Mouse (Mus musculus): ENCODE results near the gene Nkiras1. TPM values are rescaled to one million over a fixed set of nuclear protein-coding genes. Genes with fewer than 3 reads are reported as not detected.

Nkiras1 gene
- polyA plus RNA-seq, 1 experiment from 2014 or later: 43.1 TPM

DNA sequence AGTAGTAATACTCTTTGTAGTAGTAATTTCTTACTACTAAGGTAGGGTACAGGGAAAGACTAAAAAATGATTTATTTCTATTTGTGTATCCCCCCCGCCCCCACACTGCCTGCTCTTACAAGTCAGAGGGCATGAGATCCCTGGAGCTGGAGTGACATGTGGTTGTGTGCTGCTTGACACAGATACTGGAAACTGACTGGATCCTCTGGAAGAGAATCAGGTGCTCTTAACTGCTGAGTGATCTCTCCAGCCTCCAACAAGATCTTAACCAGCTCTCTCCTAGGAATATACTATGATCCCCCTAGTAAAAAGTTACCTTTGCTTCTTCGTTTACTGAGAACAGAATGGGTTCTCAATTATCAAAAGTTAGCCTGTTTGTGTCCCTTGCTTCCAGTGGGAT lies 15.5 kb downstream of the Nkiras1 start:
- WGBS: 93% methylated on average over 2 of the region's 2 CpGs
- no peak for ATAC-seq (ENCODE audit: low FRiP score)
- Histone ChIP-seq H3K27me3 (no peaks in the 10 kb centered on the region), H3K36me3 (peaks cover 10% of the 10 kb centered on the region; the same call in 1 of the 2 replicates), H3K9me3 (no peaks in the 10 kb centered on the region), H3K9ac (no peak overlapping the region), H3K4me1 (replicated peaks) (no peaks in the 10 kb centered on the region), H3K4me3 (no peak overlapping the region), H3K4me2 (no peak overlapping the region), H3K27ac (no peak overlapping the region)

DNA sequence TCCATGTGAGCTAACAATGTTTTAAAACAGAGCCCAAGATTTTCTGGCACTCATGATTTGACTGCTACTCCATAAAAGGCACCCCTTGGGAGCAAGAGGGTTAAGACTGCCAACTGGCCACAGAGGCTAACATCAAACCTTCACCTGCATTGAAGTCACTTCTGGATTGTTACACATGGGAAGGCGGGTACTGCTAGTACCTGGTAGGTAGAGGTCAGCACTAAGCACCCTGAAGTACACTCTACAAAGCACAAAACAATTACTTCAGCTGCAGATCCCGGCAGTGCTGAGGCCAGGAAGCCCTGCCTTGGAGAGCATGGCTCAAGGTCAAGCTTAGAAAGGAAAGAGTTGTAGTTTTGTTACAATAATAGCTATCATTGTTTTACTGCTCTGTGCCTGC lies 16.5 kb downstream of the Nkiras1 start:
- WGBS: 84% methylated on average over 2 of the region's 2 CpGs
- Histone ChIP-seq H3K4me3 (no peak overlapping the region), H3K9me3 (no peaks in the 10 kb centered on the region), H3K4me1 (replicated peaks) (no peaks in the 10 kb centered on the region), H3K4me2 (no peak overlapping the region), H3K36me3 (peaks cover 3% of the 10 kb centered on the region; the same call in 1 of the 2 replicates), H3K27me3 (no peaks in the 10 kb centered on the region), H3K9ac (no peak overlapping the region), H3K27ac (no peak overlapping the region)
- ATAC-seq (ENCODE audit: low FRiP score): no peak

DNA sequence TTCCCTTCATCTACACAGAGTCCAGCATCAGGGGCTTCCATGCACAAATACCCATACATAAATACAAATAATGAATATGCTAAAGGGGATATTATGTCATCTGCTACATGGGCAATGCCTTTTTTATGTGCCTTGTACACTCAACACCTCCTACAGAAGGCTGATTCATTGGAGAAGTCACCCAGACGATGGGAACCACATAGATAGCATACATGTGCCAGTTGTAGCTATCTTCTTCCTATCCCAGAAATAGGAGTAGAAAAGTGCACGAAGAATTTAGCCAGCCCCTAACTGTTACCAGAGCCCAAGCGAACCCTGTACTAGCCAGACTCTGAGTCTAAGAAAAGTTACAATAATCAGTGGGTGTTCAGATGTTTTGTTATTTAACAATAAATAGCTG lies 21.2 kb downstream of the Nkiras1 start:
- Histone ChIP-seq H3K27ac (no peak overlapping the region), H3K4me3 (no peak overlapping the region), H3K4me1 (replicated peaks) (no peaks in the 10 kb centered on the region), H3K9ac (no peak overlapping the region), H3K27me3 (no peaks in the 10 kb centered on the region), H3K36me3 (no peaks in the 10 kb centered on the region), H3K4me2 (no peak overlapping the region), H3K9me3 (no peaks in the 10 kb centered on the region)
- no peak for ATAC-seq (ENCODE audit: low FRiP score)
- 91% methylated on average over 3 of the region's 3 CpGs for WGBS

DNA sequence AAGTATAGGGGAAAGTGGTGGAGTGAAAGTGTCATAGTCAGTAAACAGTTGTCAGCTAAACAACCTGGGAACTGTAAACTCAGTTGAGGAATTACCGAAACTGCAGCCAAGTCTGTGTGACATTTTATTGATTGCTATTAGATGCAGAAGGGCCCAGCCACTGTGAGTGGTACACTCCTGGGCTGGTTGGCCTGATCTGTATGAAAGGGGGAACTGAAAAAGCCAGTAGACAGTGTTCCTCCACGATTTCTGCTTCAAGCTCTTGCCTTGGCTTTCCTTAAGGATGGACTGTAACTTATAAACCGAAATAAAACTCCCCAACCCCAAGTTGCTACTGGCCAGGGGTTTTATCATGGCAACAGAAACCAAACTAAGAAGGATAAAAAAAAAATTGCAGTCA lies 21.6 kb downstream of the Nkiras1 start:
- Histone ChIP-seq H3K27me3 (no peaks in the 10 kb centered on the region), H3K4me3 (no peak overlapping the region), H3K4me2 (no peak overlapping the region), H3K9ac (no peak overlapping the region), H3K4me1 (replicated peaks) (no peaks in the 10 kb centered on the region), H3K27ac (no peak overlapping the region), H3K9me3 (no peaks in the 10 kb centered on the region), H3K36me3 (no peaks in the 10 kb centered on the region)
- WGBS: 91% methylated on average over 3 of the region's 3 CpGs
- ATAC-seq (ENCODE audit: low FRiP score): no peak

DNA sequence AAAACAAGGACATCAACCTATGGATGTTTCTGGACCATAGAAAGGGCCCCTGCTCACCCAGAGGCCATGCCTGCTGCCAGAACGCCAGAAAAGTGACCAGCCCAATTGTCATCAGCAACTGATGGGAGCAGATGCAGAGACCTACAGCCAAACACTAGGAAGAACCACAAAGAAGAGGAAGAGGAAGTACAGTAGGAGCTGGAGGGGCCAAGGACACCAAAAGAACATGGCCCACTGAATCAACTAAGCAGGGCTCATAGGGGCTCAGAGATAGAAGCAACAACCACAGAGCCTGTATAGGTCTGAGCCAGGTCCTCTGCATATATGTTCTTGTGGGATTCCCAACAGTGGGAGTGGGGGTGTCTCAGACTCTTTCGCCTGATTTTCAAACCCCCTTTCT lies 26.5 kb downstream of the Nkiras1 start:
- no peaks in the 10 kb centered on the region for H3K36me3 ChIP-seq
- 93% methylated on average over 2 of the region's 2 CpGs for WGBS
- no peak overlapping the region for H3K9ac ChIP-seq

DNA sequence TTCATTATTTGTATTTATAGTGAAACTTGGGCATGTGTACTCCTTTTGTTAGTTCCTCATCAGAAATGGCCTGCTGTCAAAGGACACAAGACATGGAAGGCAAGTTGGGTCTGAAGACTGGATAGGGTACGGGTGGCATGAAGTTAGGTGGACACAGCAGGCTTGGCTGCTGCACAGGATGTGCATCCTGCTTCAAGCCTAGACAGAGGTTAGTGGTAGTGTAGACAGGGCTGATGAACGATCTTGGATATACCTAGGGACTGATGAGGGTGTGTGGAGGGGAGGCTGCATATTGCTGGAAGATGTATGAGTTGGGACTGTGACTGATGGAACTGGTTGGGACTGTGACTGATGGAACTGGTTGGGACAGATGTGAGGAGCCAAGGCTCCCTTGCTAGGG lies 27.9 kb downstream of the Nkiras1 start:
- H3K27me3 ChIP-seq: no peaks in the 10 kb centered on the region
- H3K4me2 ChIP-seq: no peak overlapping the region
- H3K36me3 ChIP-seq: no peaks in the 10 kb centered on the region
- no peaks in the 10 kb centered on the region for H3K9me3 ChIP-seq
- H3K27ac ChIP-seq: no peak overlapping the region
- H3K4me3 ChIP-seq: no peak overlapping the region
- H3K9ac ChIP-seq: no peak overlapping the region
- WGBS: 92% methylated on average over 2 of the region's 2 CpGs
- ATAC-seq (ENCODE audit: low FRiP score): no peak
- H3K4me1 ChIP-seq (replicated peaks): 0 out of 2 replicates have a peak, but pooled peaks cover 4% of the 10 kb centered on the region

More for the DNA sequence above, 26.5 kb downstream of the Nkiras1 start:
- Histone ChIP-seq H3K4me3 (no peak overlapping the region), H3K27ac (no peak overlapping the region), H3K4me1 (replicated peaks) (0 out of 2 replicates have a peak, but pooled peaks cover 4% of the 10 kb centered on the region), H3K9me3 (no peaks in the 10 kb centered on the region), H3K27me3 (no peaks in the 10 kb centered on the region), H3K4me2 (no peak overlapping the region)
- no peak for ATAC-seq (ENCODE audit: low FRiP score)

DNA sequence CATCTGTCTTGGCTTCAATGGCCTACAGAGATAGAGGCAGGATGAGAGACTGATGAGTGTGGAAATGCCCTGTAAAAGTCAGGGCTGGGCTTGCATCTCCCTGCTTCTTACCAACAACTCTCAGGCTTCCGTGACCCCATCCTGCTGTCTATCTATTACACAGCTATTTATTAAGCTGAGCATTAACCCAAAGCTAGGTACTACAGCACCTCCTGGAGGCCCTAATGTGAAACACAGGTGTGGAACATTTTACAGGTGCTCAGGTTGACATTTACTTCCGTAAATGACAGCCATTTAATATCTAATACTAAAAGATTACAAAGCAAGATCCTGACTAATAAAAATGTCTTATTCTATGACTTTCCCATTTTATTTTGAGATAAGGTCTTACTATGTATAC lies 29.7 kb downstream of the Nkiras1 start:
- no peak overlapping the region for H3K9ac ChIP-seq
- 94% methylated on average over 2 of the region's 2 CpGs for WGBS
- ATAC-seq (ENCODE audit: low FRiP score): no peak

DNA sequence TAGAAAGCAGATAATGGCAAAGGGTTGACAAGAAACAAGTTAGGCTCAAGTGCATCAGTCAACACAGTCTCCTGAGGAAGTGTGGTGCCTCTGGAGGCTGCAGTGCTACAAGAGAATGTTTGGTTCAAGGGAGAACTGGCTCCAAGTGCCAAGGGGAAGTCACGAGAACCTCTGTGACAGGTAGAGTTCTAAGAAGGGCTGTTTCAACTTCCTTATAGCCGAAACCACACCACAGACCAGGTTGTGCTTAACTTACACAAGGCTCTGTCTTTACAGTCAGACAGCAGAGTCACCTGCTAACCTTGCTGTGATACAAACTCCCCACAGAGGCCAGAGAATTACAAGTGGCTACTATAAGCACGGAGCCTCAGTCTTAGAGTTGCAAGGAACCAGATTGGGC lies 30.7 kb downstream of the Nkiras1 start:
- H3K4me1 ChIP-seq (replicated peaks): 0 out of 2 replicates have a peak, but pooled peaks cover 4% of the 10 kb centered on the region
- H3K27me3 ChIP-seq: no peaks in the 10 kb centered on the region
- peaks cover 8% of the 10 kb centered on the region; the same call in 1 of the 2 replicates for H3K36me3 ChIP-seq
- H3K4me2 ChIP-seq: no peak overlapping the region
- no peak overlapping the region for H3K4me3 ChIP-seq
- ATAC-seq (ENCODE audit: low FRiP score): no peak
- no peak overlapping the region for H3K9ac ChIP-seq
- no peak overlapping the region for H3K27ac ChIP-seq
- no peaks in the 10 kb centered on the region for H3K9me3 ChIP-seq
- 85% methylated on average over 3 of the region's 3 CpGs for WGBS

More for the DNA sequence above, 29.7 kb downstream of the Nkiras1 start:
- 0 out of 2 replicates have a peak, but pooled peaks cover 4% of the 10 kb centered on the region for H3K4me1 ChIP-seq (replicated peaks)
- no peaks in the 10 kb centered on the region for H3K27me3 ChIP-seq
- no peak overlapping the region for H3K27ac ChIP-seq
- H3K4me2 ChIP-seq: no peak overlapping the region
- peaks cover 3% of the 10 kb centered on the region; the same call in 1 of the 2 replicates for H3K36me3 ChIP-seq
- no peak overlapping the region for H3K4me3 ChIP-seq
- no peaks in the 10 kb centered on the region for H3K9me3 ChIP-seq

DNA sequence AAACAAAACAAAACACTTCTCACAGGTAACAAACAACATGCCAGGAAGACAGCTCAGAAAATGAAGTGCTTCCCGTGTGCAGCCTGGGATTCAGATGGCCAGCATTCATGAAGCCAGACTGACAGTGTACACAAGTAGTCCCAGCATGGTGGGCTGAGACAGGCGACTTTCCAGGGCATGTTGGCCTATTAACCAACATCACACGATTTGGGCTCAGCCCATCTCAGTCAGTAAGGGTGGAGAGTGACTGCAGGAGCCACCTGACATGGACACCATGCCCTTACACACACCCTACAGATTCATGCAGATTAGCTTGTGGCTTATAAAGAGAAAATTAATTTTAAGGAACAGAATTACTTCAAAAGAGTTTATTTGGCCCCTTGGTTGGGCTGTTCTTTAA lies 31.8 kb downstream of the Nkiras1 start:
- WGBS: 87% methylated on average over 3 of the region's 3 CpGs
- H3K4me1 ChIP-seq (replicated peaks): 0 out of 2 replicates have a peak, but pooled peaks cover 4% of the 10 kb centered on the region
- no peak overlapping the region for H3K27ac ChIP-seq
- no peak overlapping the region for H3K4me3 ChIP-seq
- H3K27me3 ChIP-seq: no peaks in the 10 kb centered on the region
- peaks cover 8% of the 10 kb centered on the region; the same call in 1 of the 2 replicates for H3K36me3 ChIP-seq
- no peak overlapping the region for H3K4me2 ChIP-seq
- no peaks in the 10 kb centered on the region for H3K9me3 ChIP-seq
- ATAC-seq (ENCODE audit: low FRiP score): 0 out of 2 replicates have a peak, but pooled peaks have one; percentile 8
- H3K9ac ChIP-seq: no peak overlapping the region

DNA sequence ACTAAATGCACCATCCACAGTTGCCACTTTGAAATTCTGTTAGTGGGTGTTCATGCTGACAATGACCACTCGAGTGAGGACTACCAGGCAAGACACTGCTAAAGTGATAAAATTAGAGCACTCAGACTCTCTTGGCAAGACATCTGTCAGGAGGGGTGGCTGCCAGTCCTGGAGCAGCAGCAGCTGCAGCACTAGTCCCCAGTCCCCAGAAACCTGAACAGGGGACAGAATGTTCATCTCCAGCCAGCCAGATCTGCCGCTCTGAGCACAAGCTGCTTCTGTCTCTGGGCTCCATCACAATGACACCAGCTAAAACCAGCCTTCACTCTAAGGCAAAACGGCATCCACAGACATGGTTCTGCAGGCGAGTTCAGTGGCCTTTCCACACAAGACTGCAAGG lies 32.3 kb downstream of the Nkiras1 start:
- H3K27me3 ChIP-seq: no peaks in the 10 kb centered on the region
- ATAC-seq (ENCODE audit: low FRiP score): no peak
- H3K9me3 ChIP-seq: no peaks in the 10 kb centered on the region
- 88% methylated on average over 4 of the region's 4 CpGs for WGBS
- no peak overlapping the region for H3K4me2 ChIP-seq
- no peak overlapping the region for H3K27ac ChIP-seq
- no peak overlapping the region for H3K4me3 ChIP-seq
- 0 out of 2 replicates have a peak, but pooled peaks cover 4% of the 10 kb centered on the region for H3K4me1 ChIP-seq (replicated peaks)
- H3K36me3 ChIP-seq: peaks cover 8% of the 10 kb centered on the region; the same call in 1 of the 2 replicates
- no peak overlapping the region for H3K9ac ChIP-seq

DNA sequence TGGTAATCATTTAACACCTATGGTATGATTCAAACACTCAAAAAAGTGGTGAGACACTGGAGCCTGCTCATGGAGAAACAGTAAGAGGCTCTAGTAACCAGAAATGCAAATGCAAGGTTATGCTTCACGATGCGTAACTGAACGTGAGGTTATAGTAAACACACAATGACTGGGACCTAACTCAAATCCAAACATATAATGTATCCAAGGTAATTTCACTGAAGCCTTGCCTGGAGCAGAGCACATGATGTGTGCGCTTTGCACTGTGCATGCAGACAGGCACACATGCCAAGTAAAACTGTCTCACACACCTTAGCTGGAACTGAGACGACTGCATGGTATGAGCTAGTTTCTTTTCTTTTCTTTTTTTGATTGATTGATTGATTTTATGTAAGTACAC lies 33.2 kb downstream of the Nkiras1 start:
- no peaks in the 10 kb centered on the region for H3K9me3 ChIP-seq
- H3K9ac ChIP-seq: no peak overlapping the region
- H3K4me3 ChIP-seq: no peak overlapping the region
- 93% methylated on average over 5 of the region's 5 CpGs for WGBS
- H3K27ac ChIP-seq: no peak overlapping the region
- H3K27me3 ChIP-seq: no peaks in the 10 kb centered on the region
- ATAC-seq (ENCODE audit: low FRiP score): no peak
- H3K4me2 ChIP-seq: no peak overlapping the region
- peaks cover 8% of the 10 kb centered on the region; the same call in 1 of the 2 replicates for H3K36me3 ChIP-seq
- 0 out of 2 replicates have a peak, but pooled peaks cover 4% of the 10 kb centered on the region for H3K4me1 ChIP-seq (replicated peaks)

DNA sequence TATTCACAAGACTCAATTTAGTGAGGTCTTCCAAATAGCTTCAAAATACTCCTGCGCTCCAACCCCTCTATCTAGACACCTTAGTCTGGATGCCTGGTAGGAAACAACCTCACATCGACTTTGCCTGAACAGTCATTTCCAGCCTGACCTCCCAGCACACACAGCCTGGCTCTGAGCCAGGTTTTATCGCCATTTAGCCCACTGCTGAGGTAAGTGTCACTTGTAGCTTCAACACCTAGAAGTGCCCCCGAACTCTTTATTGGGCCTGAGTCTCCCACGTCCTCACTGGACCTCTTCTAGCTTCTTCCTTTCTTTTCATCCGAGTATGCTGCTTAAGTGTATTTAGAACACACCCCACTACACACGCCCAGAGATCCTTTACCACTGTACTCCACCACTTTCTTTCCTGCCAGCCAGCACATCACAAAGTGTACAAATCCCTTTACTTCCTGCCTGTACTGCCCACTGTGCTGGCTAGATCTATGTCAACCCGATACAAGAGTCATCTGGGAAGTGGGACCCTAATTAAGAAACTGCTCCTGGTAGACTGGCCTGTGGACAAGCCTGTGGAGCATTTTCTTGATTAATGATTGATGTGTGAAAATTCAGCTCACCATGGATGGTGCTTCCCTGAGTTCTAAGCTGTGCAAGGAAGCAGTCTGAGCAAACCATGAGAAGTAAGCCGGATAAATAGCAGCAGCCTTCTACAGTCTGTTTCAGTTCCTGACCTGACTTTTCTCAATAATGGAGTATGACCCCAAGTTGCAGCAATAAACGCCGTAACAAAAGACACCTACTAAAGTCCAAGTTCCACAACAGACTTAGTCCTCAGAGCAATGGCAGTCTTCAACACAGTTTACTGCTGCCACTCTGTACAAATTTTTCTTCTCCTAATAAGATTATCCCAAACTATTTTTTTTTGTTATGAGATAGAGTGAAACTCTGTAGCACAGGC lies 46.8 kb downstream of the Nkiras1 start:
- Histone ChIP-seq H3K4me2 (no peak overlapping the region), H3K27me3 (no peaks in the 10 kb centered on the region), H3K9me3 (no peaks in the 10 kb centered on the region), H3K9ac (no peak overlapping the region), H3K36me3 (peaks cover 4% of the 10 kb centered on the region), H3K27ac (no peak overlapping the region), H3K4me1 (replicated peaks) (no peaks in the 10 kb centered on the region; the same call in 1 of the 2 replicates), H3K4me3 (no peak overlapping the region)
- 85% methylated on average over 11 of the region's 11 CpGs for WGBS
- no peak for ATAC-seq (ENCODE audit: low FRiP score)
